Mouse (Mus musculus) right cerebral cortex, postnatal 14 days (tissue): ENCODE measurements around the gene OR5BS1P.
"Not testable (repeated sequence)": the region's sequence is repeated elsewhere in the genome, so short reads cannot be mapped to it uniquely, and the experiment has no call there.

Experiments used
- DNase-seq: peaks from one replicate; pipeline ENCODE4 v3.0.0; 2022

The OR5BS1P gene

GRCm38 (mm10) chr15:98507321-98507720, 37.6 kb downstream of the OR5BS1P start:
- DNase-seq = no peak

GRCm38 (mm10) chr15:98509387-98509786, 39.7 kb downstream of the OR5BS1P start:
- DNase-seq = no peak

- DNase-seq = peak; percentile 79
Measured at GRCm38 (mm10) chr15:98510438-98511385, 41.0 kb downstream of the OR5BS1P start.

- DNase-seq = no peak
Measured at GRCm38 (mm10) chr15:98511386-98511928, 41.8 kb downstream of the OR5BS1P start.

GRCm38 (mm10) chr15:98512232-98512631, 42.5 kb downstream of the OR5BS1P start:
- no peak for DNase-seq

GRCm38 (mm10) chr15:98512799-98513321, 43.2 kb downstream of the OR5BS1P start:
- DNase-seq = peak; percentile 51

- not testable (repeated sequence) for DNase-seq
Measured at GRCm38 (mm10) chr15:98513676-98514075, 44.0 kb downstream of the OR5BS1P start.

GRCm38 (mm10) chr15:98514146-98514545, 44.5 kb downstream of the OR5BS1P start:
- no peak for DNase-seq

GRCm38 (mm10) chr15:98514845-98515244, 45.1 kb downstream of the OR5BS1P start:
- not testable (repeated sequence) for DNase-seq

GRCm38 (mm10) chr15:98517380-98518355, 48.0 kb downstream of the OR5BS1P start:
- DNase-seq = peak; percentile 56

GRCm38 (mm10) chr15:98521245-98521644, 51.5 kb downstream of the OR5BS1P start:
- DNase-seq = no peak

GRCm38 (mm10) chr15:98526057-98526456, 56.4 kb downstream of the OR5BS1P start:
- DNase-seq = no peak

- no peak for DNase-seq
Measured at GRCm38 (mm10) chr15:98527056-98527771, 57.5 kb downstream of the OR5BS1P start.

- no peak for DNase-seq
Measured at GRCm38 (mm10) chr15:98528066-98528563, 58.4 kb downstream of the OR5BS1P start.
